ENCODE assay signal across 8 mouse cellular contexts in genomic region chr9:98986476-98987096, GRCm38 (mm10). TPM values are rescaled to one million over a fixed set of nuclear protein-coding genes. Genes with fewer than 3 reads are reported as not detected.
DNase-seq lines count a peak whose midpoint lies in the region; ATAC-seq and TF ChIP-seq lines count a peak whose summit lies in the region.

No protein-coding gene starts in this region.

- peak; percentile 49 for DNase-seq in embryo, embryonic 10.5 days (ENCODE audit: low spot score)
- no peak for DNase-seq in embryo, embryonic 9.5 days (ENCODE audit: extremely low spot score)
- DNase-seq in testis, postnatal 10 days (ENCODE audit: low spot score) = no peak
- no peak for DNase-seq in midbrain, embryonic 11.5 days (ENCODE audit: low spot score, missing footprints)
- no peak for DNase-seq in left cerebral cortex, adult 11 months (ENCODE audit: low spot score)
- no peak for DNase-seq in urinary bladder, adult 18-20 months (ENCODE audit: low spot score in 2 of 2)

- ATAC-seq in hindbrain, embryonic 15.5 days (ENCODE audit: low FRiP score, low read depth) = peak; percentile 71; the same call in 1 of the 2 replicates
- ATAC-seq in midbrain, embryonic 11.5 days (ENCODE audit: low FRiP score) = peak; percentile 55; the same call in 1 of the 2 replicates

- H3K9ac ChIP-seq in hindbrain, embryonic 15.5 days = peak overlapping the region; percentile 80
- H3K9ac ChIP-seq in midbrain, embryonic 11.5 days (ENCODE audit: low read length) = peak overlapping the region; percentile 75

- no peak for TF ChIP-seq CTCF in testis, adult 2 months (IDR thresholded peaks at IDR 0.05; ENCODE audit: control insufficient read depth, insufficient read depth, insufficient replicate concordance, low read depth, low read length)

- no peaks in the 10 kb centered on the region for H3K9me3 ChIP-seq in hindbrain, embryonic 15.5 days
- no peaks in the 10 kb centered on the region for H3K9me3 ChIP-seq in midbrain, embryonic 11.5 days (ENCODE audit: control insufficient read depth, low read length)

- no peak for TF ChIP-seq POLR2A in testis, adult 2 months (IDR thresholded peaks at IDR 0.05; ENCODE audit: control insufficient read depth, low read depth, low read length)

- H3K27me3 ChIP-seq in testis, adult 2 months (ENCODE audit: control insufficient read depth, insufficient read depth, low read length) = no peaks in the 10 kb centered on the region
- 0 out of 2 replicates have a peak, but pooled peaks cover 7% of the 10 kb centered on the region for H3K27me3 ChIP-seq in hindbrain, embryonic 15.5 days
- peaks cover 2% of the 10 kb centered on the region; the same call in 1 of the 2 replicates for H3K27me3 ChIP-seq in midbrain, embryonic 11.5 days (ENCODE audit: control insufficient read depth, insufficient read depth, low read length)

- H3K4me2 ChIP-seq in hindbrain, embryonic 15.5 days = peak overlapping the region; percentile 74
- peak overlapping the region; percentile 85 for H3K4me2 ChIP-seq in midbrain, embryonic 11.5 days

- peak overlapping the region; percentile 46; the same call in 1 of the 2 replicates for H3K27ac ChIP-seq in testis, adult 2 months (ENCODE audit: control insufficient read depth, insufficient read depth, low read depth, low read length)
- H3K27ac ChIP-seq in hindbrain, embryonic 15.5 days (replicated peaks) = peak overlapping the region; percentile 77
- H3K27ac ChIP-seq in midbrain, embryonic 11.5 days (ENCODE audit: low read depth, low read length) = no peak overlapping the region

- peak overlapping the region; percentile 91 for H3K4me3 ChIP-seq in testis, adult 2 months (ENCODE audit: control insufficient read depth, low read depth, low read length)
- H3K4me3 ChIP-seq in hindbrain, embryonic 15.5 days = peak overlapping the region; percentile 82
- H3K4me3 ChIP-seq in midbrain, embryonic 11.5 days (ENCODE audit: low read depth, low read length) = peak overlapping the region; percentile 78

- H3K36me3 ChIP-seq in testis, adult 2 months (ENCODE audit: control insufficient read depth, insufficient read depth, low read length) = no peaks in the 10 kb centered on the region
- H3K36me3 ChIP-seq in hindbrain, embryonic 15.5 days = no peaks in the 10 kb centered on the region
- no peaks in the 10 kb centered on the region for H3K36me3 ChIP-seq in midbrain, embryonic 11.5 days (ENCODE audit: control insufficient read depth, insufficient read depth, low read length)

- H3K4me1 ChIP-seq in testis, adult 2 months (ENCODE audit: control insufficient read depth, insufficient read depth, low read length) = no peaks in the 10 kb centered on the region
- peaks cover 18% of the 10 kb centered on the region for H3K4me1 ChIP-seq in hindbrain, embryonic 15.5 days (replicated peaks)
- peaks cover 6% of the 10 kb centered on the region for H3K4me1 ChIP-seq in midbrain, embryonic 11.5 days (ENCODE audit: control insufficient read depth, insufficient read depth, low read length)

- under 1% methylated on average over 47 of the region's 50 CpGs for WGBS in hindbrain, embryonic 15.5 days
- WGBS in midbrain, embryonic 11.5 days = under 1% methylated on average over 50 of the region's 50 CpGs

RNA-seq across cellular contexts. Expression of gene Faim, which starts 0.4 kb away (rescaled TPM):
- polyA plus RNA-seq in testis, adult 2 months (2012; rRNA removed) = 5.0 and 5.6 TPM in 2 replicates
- 108 and 112 TPM in 2 replicates for polyA plus RNA-seq in hindbrain, embryonic 15.5 days (2015; fragmentation: Nextera tagmentation; extraction: Ambion mirVana)
- polyA plus RNA-seq in midbrain, embryonic 11.5 days (2014; fragmentation: Nextera tagmentation; extraction: Ambion mirVana) = 87.3 and 91.8 TPM in 2 replicates

RNA-seq across cellular contexts. Expression of gene Foxl2, which starts 31.5 kb away (rescaled TPM):
- not detected in 2 replicates for polyA plus RNA-seq in testis, adult 2 months (2012; rRNA removed)
- 0.64 and 0.87 TPM in 2 replicates for polyA plus RNA-seq in hindbrain, embryonic 15.5 days (2015; fragmentation: Nextera tagmentation; extraction: Ambion mirVana)
- 2.2 and 3.6 TPM in 2 replicates for polyA plus RNA-seq in midbrain, embryonic 11.5 days (2014; fragmentation: Nextera tagmentation; extraction: Ambion mirVana)

RNA-seq across cellular contexts. Expression of gene Gm1123, which starts 48.9 kb away (rescaled TPM):
- polyA plus RNA-seq in testis, adult 2 months (2012; rRNA removed) = not detected in 2 replicates
- 0.13 TPM in 1 of 2 replicates, not detected in the other for polyA plus RNA-seq in hindbrain, embryonic 15.5 days (2015; fragmentation: Nextera tagmentation; extraction: Ambion mirVana)
- polyA plus RNA-seq in midbrain, embryonic 11.5 days (2014; fragmentation: Nextera tagmentation; extraction: Ambion mirVana) = 0.08 TPM in 1 of 2 replicates, not detected in the other

Comparison
In these comparisons a context has a peak if more than half of its experiments do, and no peak if none do; other contexts are left out.
1. RNA of gene Faim, which starts 0.4 kb away (polyA plus RNA-seq): 108 to 112 TPM in hindbrain, embryonic 15.5 days and 87.3 to 91.8 TPM in midbrain, embryonic 11.5 days; 5.0 to 5.6 TPM in testis, adult 2 months; every median in the first group is over 10 times any median in the second.
2. Peak in every context shown above with its lines, with median percentiles within 50 percentile points of each other: H3K4me3 ChIP-seq.